Mouse (Mus musculus): ENCODE measurements around the gene Syn2. TPM values are rescaled to one million over a fixed set of nuclear protein-coding genes. Genes with fewer than 3 reads are reported as not detected.

Gene Syn2
- polyA plus RNA-seq, 1 experiment: 0.12 TPM

GRCm38 (mm10) chr6:115315770-115316169, 181.1 kb downstream of the Syn2 start:
- Histone ChIP-seq H3ac (ENCODE audit: control insufficient read depth, insufficient read length, low read depth) (peak overlapping the region; percentile 14), H3K27me3 (ENCODE audit: control insufficient read depth, insufficient read depth, insufficient read length) (no peaks in the 10 kb centered on the region), H3K79me3 (ENCODE audit: low read depth) (no peaks in the 10 kb centered on the region), H3K79me2 (ENCODE audit: control insufficient read depth, insufficient read depth) (no peaks in the 10 kb centered on the region), H3K4me3 (ENCODE audit: insufficient read depth, poor library complexity, severe bottlenecking) (no peak overlapping the region), H3K36me3 (ENCODE audit: control insufficient read depth, insufficient read depth) (no peaks in the 10 kb centered on the region)
- TF ChIP-seq CTCF (IDR thresholded peaks at IDR 0.05; ENCODE audit: control insufficient read depth, insufficient read depth, insufficient read length) (no peak), FOSL1 (IDR thresholded peaks at IDR 0.05; ENCODE audit: insufficient read depth, low read length, poor library complexity, severe bottlenecking) (peak; percentile 77), CEBPB (IDR thresholded peaks at IDR 0.05; ENCODE audit: low read depth) (peak; percentile 96), MYOD1 (IDR thresholded peaks at IDR 0.05; ENCODE audit: control insufficient read depth, insufficient read length, low read depth) (peak; percentile 54)

GRCm38 (mm10) chr6:115316811-115317221, 182.1 kb downstream of the Syn2 start:
- Histone ChIP-seq H3K79me3 (ENCODE audit: low read depth) (no peaks in the 10 kb centered on the region), H3ac (ENCODE audit: control insufficient read depth, insufficient read length, low read depth) (no peak overlapping the region), H3K79me2 (ENCODE audit: control insufficient read depth, insufficient read depth) (no peaks in the 10 kb centered on the region), H3K36me3 (ENCODE audit: control insufficient read depth, insufficient read depth) (no peaks in the 10 kb centered on the region), H3K27me3 (ENCODE audit: control insufficient read depth, insufficient read depth, insufficient read length) (no peaks in the 10 kb centered on the region), H3K4me3 (ENCODE audit: insufficient read depth, poor library complexity, severe bottlenecking) (no peak overlapping the region)
- TF ChIP-seq CEBPB (IDR thresholded peaks at IDR 0.05; ENCODE audit: low read depth) (no peak), USF1 (IDR thresholded peaks at IDR 0.05; ENCODE audit: low read depth) (peak; percentile 92), MYOD1 (IDR thresholded peaks at IDR 0.05; ENCODE audit: control insufficient read depth, insufficient read length, low read depth) (no peak)

- H3K79me3 ChIP-seq (ENCODE audit: low read depth): no peaks in the 10 kb centered on the region
- H3ac ChIP-seq (ENCODE audit: control insufficient read depth, insufficient read length, low read depth): no peak overlapping the region
- H3K27me3 ChIP-seq (ENCODE audit: control insufficient read depth, insufficient read depth, insufficient read length): no peaks in the 10 kb centered on the region
- no peaks in the 10 kb centered on the region for H3K79me2 ChIP-seq (ENCODE audit: control insufficient read depth, insufficient read depth)
- H3K36me3 ChIP-seq (ENCODE audit: control insufficient read depth, insufficient read depth): no peaks in the 10 kb centered on the region
- no peak for TF ChIP-seq CTCF (IDR thresholded peaks at IDR 0.05; ENCODE audit: control insufficient read depth, insufficient read depth, insufficient read length)
- no peak for TF ChIP-seq CEBPB (IDR thresholded peaks at IDR 0.05; ENCODE audit: low read depth)
- no peak for TF ChIP-seq MAX (IDR thresholded peaks at IDR 0.05)
- no peak for TF ChIP-seq MYOD1 (IDR thresholded peaks at IDR 0.05; ENCODE audit: control insufficient read depth, insufficient read length, low read depth)
- no peak for TF ChIP-seq FOSL1 (IDR thresholded peaks at IDR 0.05; ENCODE audit: insufficient read depth, low read length, poor library complexity, severe bottlenecking)
- TF ChIP-seq USF1 (IDR thresholded peaks at IDR 0.05; ENCODE audit: low read depth): no peak
- no peak for TF ChIP-seq MYOG (IDR thresholded peaks at IDR 0.05; ENCODE audit: control insufficient read depth, extremely low read depth, insufficient read length)
- H3K4me3 ChIP-seq (ENCODE audit: insufficient read depth, poor library complexity, severe bottlenecking): no peak overlapping the region
These were observed 184.1 kb downstream of the Syn2 start for GRCm38 (mm10) chr6:115318811-115319210.

- TF ChIP-seq USF1 (IDR thresholded peaks at IDR 0.05; ENCODE audit: low read depth) (no peak), FOSL1 (IDR thresholded peaks at IDR 0.05; ENCODE audit: insufficient read depth, low read length, poor library complexity, severe bottlenecking) (no peak), MYOG (IDR thresholded peaks at IDR 0.05; ENCODE audit: control insufficient read depth, extremely low read depth, insufficient read length) (no peak), CTCF (IDR thresholded peaks at IDR 0.05; ENCODE audit: control insufficient read depth, insufficient read depth, insufficient read length) (no peak), CEBPB (IDR thresholded peaks at IDR 0.05; ENCODE audit: low read depth) (no peak), MYOD1 (IDR thresholded peaks at IDR 0.05; ENCODE audit: control insufficient read depth, insufficient read length, low read depth) (no peak), MAX (IDR thresholded peaks at IDR 0.05) (no peak)
- H3ac ChIP-seq (ENCODE audit: control insufficient read depth, insufficient read length, low read depth): no peak overlapping the region
- no peaks in the 10 kb centered on the region for H3K36me3 ChIP-seq (ENCODE audit: control insufficient read depth, insufficient read depth)
- H3K79me2 ChIP-seq (ENCODE audit: control insufficient read depth, insufficient read depth): no peaks in the 10 kb centered on the region
- H3K79me3 ChIP-seq (ENCODE audit: low read depth): no peaks in the 10 kb centered on the region
- H3K27me3 ChIP-seq (ENCODE audit: control insufficient read depth, insufficient read depth, insufficient read length): no peaks in the 10 kb centered on the region
- H3K4me3 ChIP-seq (ENCODE audit: insufficient read depth, poor library complexity, severe bottlenecking): no peak overlapping the region
These were observed 185.0 kb downstream of the Syn2 start for GRCm38 (mm10) chr6:115319686-115320085.

GRCm38 (mm10) chr6:115320927-115321714, 186.4 kb downstream of the Syn2 start:
- no peaks in the 10 kb centered on the region for H3K79me3 ChIP-seq (ENCODE audit: low read depth)
- H3K79me2 ChIP-seq (ENCODE audit: control insufficient read depth, insufficient read depth): no peaks in the 10 kb centered on the region
- H3ac ChIP-seq (ENCODE audit: control insufficient read depth, insufficient read length, low read depth): no peak overlapping the region
- no peak overlapping the region for H3K4me3 ChIP-seq (ENCODE audit: insufficient read depth, poor library complexity, severe bottlenecking)
- H3K36me3 ChIP-seq (ENCODE audit: control insufficient read depth, insufficient read depth): no peaks in the 10 kb centered on the region
- H3K27me3 ChIP-seq (ENCODE audit: control insufficient read depth, insufficient read depth, insufficient read length): no peaks in the 10 kb centered on the region
- TF ChIP-seq MYOG (IDR thresholded peaks at IDR 0.05; ENCODE audit: control insufficient read depth, extremely low read depth, insufficient read length) (no peak), MYOD1 (IDR thresholded peaks at IDR 0.05; ENCODE audit: control insufficient read depth, insufficient read length, low read depth) (no peak)

- H3K36me3 ChIP-seq (ENCODE audit: control insufficient read depth, insufficient read depth): no peaks in the 10 kb centered on the region
- H3K27me3 ChIP-seq (ENCODE audit: control insufficient read depth, insufficient read depth, insufficient read length): no peaks in the 10 kb centered on the region
- no peak overlapping the region for H3ac ChIP-seq (ENCODE audit: control insufficient read depth, insufficient read length, low read depth)
- no peaks in the 10 kb centered on the region for H3K79me2 ChIP-seq (ENCODE audit: control insufficient read depth, insufficient read depth)
- H3K79me3 ChIP-seq (ENCODE audit: low read depth): no peaks in the 10 kb centered on the region
- no peak overlapping the region for H3K4me3 ChIP-seq (ENCODE audit: insufficient read depth, poor library complexity, severe bottlenecking)
- no peak for TF ChIP-seq MYOG (IDR thresholded peaks at IDR 0.05; ENCODE audit: control insufficient read depth, extremely low read depth, insufficient read length)
- no peak for TF ChIP-seq USF1 (IDR thresholded peaks at IDR 0.05; ENCODE audit: low read depth)
- no peak for TF ChIP-seq CEBPB (IDR thresholded peaks at IDR 0.05; ENCODE audit: low read depth)
- TF ChIP-seq FOSL1 (IDR thresholded peaks at IDR 0.05; ENCODE audit: insufficient read depth, low read length, poor library complexity, severe bottlenecking): no peak
- no peak for TF ChIP-seq CTCF (IDR thresholded peaks at IDR 0.05; ENCODE audit: control insufficient read depth, insufficient read depth, insufficient read length)
- no peak for TF ChIP-seq MAX (IDR thresholded peaks at IDR 0.05)
- TF ChIP-seq MYOD1 (IDR thresholded peaks at IDR 0.05; ENCODE audit: control insufficient read depth, insufficient read length, low read depth): no peak
These were observed 187.2 kb downstream of the Syn2 start for GRCm38 (mm10) chr6:115321883-115322351.

Measured in C2C12 (cell line).